Mouse (Mus musculus): ENCODE results near the gene Ramac.
A peak's percentile ranks its signal among the peaks of the same experiment; 100 is the strongest.

DNA sequence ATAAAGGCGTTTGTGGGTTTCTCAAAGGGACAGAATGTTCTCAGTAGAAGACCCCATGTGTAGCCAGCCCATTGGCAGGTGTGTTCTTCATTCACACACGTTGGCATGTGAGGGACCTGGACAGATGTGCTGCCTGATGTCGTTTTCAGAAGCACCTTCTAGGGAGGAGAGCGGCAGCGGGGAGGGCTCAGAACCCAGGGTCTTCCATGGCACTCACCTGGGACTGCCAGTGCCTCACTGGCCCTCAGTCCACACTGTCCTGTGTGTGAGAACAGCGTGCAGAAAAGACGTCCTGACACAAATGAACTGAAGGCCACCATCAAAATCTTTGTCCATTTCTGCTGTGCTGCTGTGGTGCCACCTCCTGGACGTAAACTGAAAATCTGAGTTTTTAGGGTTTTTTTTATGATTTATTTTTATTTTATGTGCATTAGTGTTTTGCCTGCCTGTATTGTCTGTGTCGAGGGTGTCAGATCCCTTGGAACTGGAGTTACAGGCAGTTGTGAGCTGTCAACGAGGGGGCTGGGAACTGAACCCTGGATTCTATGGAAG lies 15.0 kb downstream of the Ramac start:
- no peak for TF ChIP-seq POLR2A (IDR thresholded peaks at IDR 0.05; ENCODE audit: borderline replicate concordance, low read depth, low read length)
- TF ChIP-seq CTCF (IDR thresholded peaks at IDR 0.05; ENCODE audit: low read depth, low read length), result peak; percentile 32; the same call in 1 of the 2 replicates

Data from bone marrow macrophage, adult 2 months (primary cell).